Mouse (Mus musculus): ENCODE data around the gene Col23a1.

Gene Col23a1

GRCm38 (mm10) chr11:51289564-51290041, at the start of gene Col23a1:
Col23a1 (plus strand) TSS chr11:51289920.
- DNase-seq (ENCODE audit: low read depth, low spot score): no peak

GRCm38 (mm10) chr11:51242897-51243296, 46.8 kb upstream of the Col23a1 start:
- DNase-seq (ENCODE audit: low read depth, low spot score): no peak

GRCm38 (mm10) chr11:51257006-51257405, 32.7 kb upstream of the Col23a1 start:
- no peak for DNase-seq (ENCODE audit: low read depth, low spot score)

- DNase-seq (ENCODE audit: low read depth, low spot score): no peak
Observed at GRCm38 (mm10) chr11:51261680-51262219, 28.0 kb upstream of the Col23a1 start, which contains the start of gene Clk4. Clk4 (plus strand) TSS chr11:51261730.

- DNase-seq (ENCODE audit: low read depth, low spot score): peak; percentile 97
Observed at GRCm38 (mm10) chr11:51262342-51263285, 27.1 kb upstream of the Col23a1 start, which contains the start of gene BC049762. BC049762 (minus strand) TSS chr11:51263046.

GRCm38 (mm10) chr11:51263286-51263831, 26.4 kb upstream of the Col23a1 start:
- no peak for DNase-seq (ENCODE audit: low read depth, low spot score)

- no peak for DNase-seq (ENCODE audit: low read depth, low spot score)
Observed at GRCm38 (mm10) chr11:51264352-51264751, 25.4 kb upstream of the Col23a1 start.

GRCm38 (mm10) chr11:51265326-51265725, 24.4 kb upstream of the Col23a1 start:
- DNase-seq (ENCODE audit: low read depth, low spot score): no peak

GRCm38 (mm10) chr11:51274418-51274817, 15.3 kb upstream of the Col23a1 start:
- no peak for DNase-seq (ENCODE audit: low read depth, low spot score)

GRCm38 (mm10) chr11:51290066-51290955, 591 bp downstream of the Col23a1 start:
- DNase-seq (ENCODE audit: low read depth, low spot score): no peak

- no peak for DNase-seq (ENCODE audit: low read depth, low spot score)
Observed at GRCm38 (mm10) chr11:51293956-51294530, 4.3 kb downstream of the Col23a1 start.

- no peak for DNase-seq (ENCODE audit: low read depth, low spot score)
Observed at GRCm38 (mm10) chr11:51295742-51296141, 6.0 kb downstream of the Col23a1 start.

- DNase-seq (ENCODE audit: low read depth, low spot score): no peak
Observed at GRCm38 (mm10) chr11:51298691-51299090, 9.0 kb downstream of the Col23a1 start.

- no peak for DNase-seq (ENCODE audit: low read depth, low spot score)
Observed at GRCm38 (mm10) chr11:51302396-51302795, 12.7 kb downstream of the Col23a1 start.

GRCm38 (mm10) chr11:51303981-51304553, 14.3 kb downstream of the Col23a1 start:
- DNase-seq (ENCODE audit: low read depth, low spot score): no peak

- no peak for DNase-seq (ENCODE audit: low read depth, low spot score)
Observed at GRCm38 (mm10) chr11:51308306-51308705, 18.6 kb downstream of the Col23a1 start.

GRCm38 (mm10) chr11:51311846-51312245, 22.1 kb downstream of the Col23a1 start:
- no peak for DNase-seq (ENCODE audit: low read depth, low spot score)

GRCm38 (mm10) chr11:51315991-51316810, 26.5 kb downstream of the Col23a1 start:
- peak; percentile 18 for DNase-seq (ENCODE audit: low read depth, low spot score)

GRCm38 (mm10) chr11:51320609-51321008, 30.9 kb downstream of the Col23a1 start:
- no peak for DNase-seq (ENCODE audit: low read depth, low spot score)

GRCm38 (mm10) chr11:51326908-51327307, 37.2 kb downstream of the Col23a1 start:
- DNase-seq (ENCODE audit: low read depth, low spot score): no peak

Data from retina, adult 2 months (tissue).